ENCODE assay signal across 22 mouse cellular contexts in the genomic region with DNA sequence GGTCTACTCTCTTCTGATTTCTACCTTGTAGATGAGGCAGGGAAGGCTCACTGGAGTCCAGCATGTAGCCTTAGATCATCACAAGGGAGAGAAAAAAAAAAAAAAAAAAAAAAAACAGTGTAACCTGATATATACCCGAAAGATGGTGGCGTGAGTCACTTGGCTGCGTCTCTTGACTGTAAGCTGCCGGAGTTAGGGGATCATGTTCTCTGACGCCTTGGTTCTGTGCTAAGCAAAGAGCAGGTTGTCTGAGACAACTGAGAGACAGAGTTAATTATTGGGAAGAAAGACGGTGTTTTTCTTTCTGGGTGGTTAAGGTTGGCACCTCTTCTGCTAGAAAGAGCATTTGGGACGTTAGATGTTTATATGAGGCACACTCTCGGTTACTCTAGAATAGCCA. TPM values are rescaled to one million over a fixed set of nuclear protein-coding genes. Genes with fewer than 3 reads are reported as not detected.
"Had no signal": no experiment of that assay in that cellular context is flagged by ENCODE, and none has a peak within 500 bp of the region (broad histone marks: within the 10 kb centered on the region; RNA-seq: fewer than 3 reads in every experiment).

No protein-coding gene starts in this region.

- DNase-seq: left cerebral cortex, postnatal 4 days; liver, embryonic 13.5 days; lung, adult 2 months; lung, postnatal 10 days; lung, postnatal 4 days; midbrain, embryonic 14.5 days; retina, postnatal 1 day; right cerebral cortex, postnatal 4 days; spleen, adult 18-20 months; thymus, adult 18-20 months; thymus, postnatal 14 days had no signal

- H3K27me3 ChIP-seq: intestine, embryonic 15.5 days; limb, embryonic 13.5 days; liver, embryonic 13.5 days; neural tube, embryonic 13.5 days had no signal

- H3K4me1 ChIP-seq: intestine, embryonic 15.5 days; limb, embryonic 13.5 days; midbrain, embryonic 10.5 days; neural tube, embryonic 13.5 days had no signal

- H3K9ac ChIP-seq: intestine, embryonic 15.5 days; limb, embryonic 13.5 days; liver, embryonic 13.5 days; neural tube, embryonic 13.5 days had no signal

- H3K36me3 ChIP-seq: intestine, embryonic 15.5 days; limb, embryonic 13.5 days; liver, embryonic 13.5 days; midbrain, embryonic 10.5 days; neural tube, embryonic 13.5 days had no signal

- H3K4me2 ChIP-seq: intestine, embryonic 15.5 days; limb, embryonic 13.5 days; liver, embryonic 13.5 days; neural tube, embryonic 13.5 days had no signal

- H3K27ac ChIP-seq: intestine, embryonic 15.5 days; layer of hippocampus, adult 2 months; limb, embryonic 13.5 days; liver, embryonic 13.5 days; midbrain, embryonic 10.5 days; neural tube, embryonic 13.5 days had no signal

- H3K4me3 ChIP-seq: intestine, embryonic 15.5 days; layer of hippocampus, adult 2 months; limb, embryonic 13.5 days; liver, embryonic 13.5 days; midbrain, embryonic 10.5 days; neural tube, embryonic 13.5 days had no signal

- ATAC-seq: intestine, embryonic 15.5 days had no signal

- H3K9me3 ChIP-seq: intestine, embryonic 15.5 days; limb, embryonic 13.5 days had no signal

RNA-seq across cellular contexts. Expression of a gene that starts 4.1 kb away (rescaled TPM):
- total RNA-seq: layer of hippocampus, adult 2 months; layer of hippocampus, postnatal 10 days; left cerebral cortex, adult 18-20 months; left cerebral cortex, postnatal 10 days; left cerebral cortex, postnatal 4 days; megakaryocyte, adult 5-6 weeks; monocyte, adult 5-6 weeks had no signal
- polyA plus RNA-seq: limb, embryonic 13.5 days; midbrain, embryonic 10.5 days; midbrain, embryonic 14.5 days; neural tube, embryonic 13.5 days had no signal

RNA-seq across cellular contexts. Expression of a gene that starts 26.9 kb away (rescaled TPM):
- total RNA-seq: layer of hippocampus, adult 2 months; layer of hippocampus, postnatal 10 days; left cerebral cortex, adult 18-20 months; left cerebral cortex, postnatal 10 days; left cerebral cortex, postnatal 4 days had no signal
- polyA plus RNA-seq: limb, embryonic 13.5 days; lung, adult 2 months; midbrain, embryonic 10.5 days; midbrain, embryonic 14.5 days; neural tube, embryonic 13.5 days; stomach, embryonic 14.5 days had no signal

RNA-seq across cellular contexts. Expression of a gene that starts 50.7 kb away (rescaled TPM):
- total RNA-seq: layer of hippocampus, adult 2 months; megakaryocyte, adult 5-6 weeks; monocyte, adult 5-6 weeks had no signal
- polyA plus RNA-seq: intestine, embryonic 15.5 days; limb, embryonic 13.5 days; liver, embryonic 13.5 days; midbrain, embryonic 10.5 days; midbrain, embryonic 14.5 days; neural tube, embryonic 13.5 days; stomach, embryonic 14.5 days had no signal

RNA-seq across cellular contexts. Expression of a gene that starts 58.2 kb away (rescaled TPM):
- total RNA-seq: layer of hippocampus, adult 2 months; layer of hippocampus, postnatal 10 days; left cerebral cortex, adult 18-20 months; left cerebral cortex, postnatal 10 days; left cerebral cortex, postnatal 4 days; megakaryocyte, adult 5-6 weeks; monocyte, adult 5-6 weeks had no signal
- polyA plus RNA-seq: limb, embryonic 13.5 days; midbrain, embryonic 10.5 days; midbrain, embryonic 14.5 days; neural tube, embryonic 13.5 days had no signal
